Mouse (Mus musculus): Measurements from ENCODE around the gene Tiam1.

The Tiam1 gene

DNA sequence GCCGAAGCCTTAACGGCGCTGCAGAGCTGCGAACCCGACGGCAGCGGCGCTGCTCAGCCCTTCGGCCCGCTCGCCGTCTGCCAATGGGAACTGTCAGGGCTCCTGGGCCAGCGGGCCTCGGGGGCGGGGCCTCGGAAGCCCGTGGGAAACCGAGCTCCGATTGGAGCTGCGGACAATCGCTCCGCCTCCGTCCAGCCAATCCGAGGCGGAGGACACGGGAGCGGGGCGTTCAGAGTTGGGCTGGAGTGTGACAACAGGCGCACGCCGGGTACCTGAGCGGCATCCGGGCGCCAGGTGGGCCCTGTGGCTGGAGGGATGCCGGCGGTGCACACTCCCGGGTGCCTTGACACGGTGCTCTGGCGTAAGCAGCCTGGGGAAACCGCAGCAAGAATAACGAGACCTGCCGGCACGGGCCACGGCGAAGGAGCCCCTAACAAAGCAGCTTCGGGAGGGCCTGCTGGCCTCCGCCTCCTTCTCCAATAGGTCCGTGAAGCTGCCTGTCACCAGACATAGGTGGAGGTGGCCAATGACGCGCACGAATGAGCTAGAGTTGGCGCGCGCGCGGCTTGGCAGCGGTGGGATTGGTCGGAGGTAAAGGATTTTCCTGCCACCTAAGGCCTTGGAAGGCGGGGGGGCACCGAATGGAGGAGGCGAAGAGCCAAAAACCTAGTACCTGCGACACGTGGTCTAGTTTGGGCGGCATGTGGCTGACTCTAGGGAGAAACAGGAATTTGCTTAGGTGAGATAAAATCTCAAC is at the start of gene Tiam1:
Tiam1 (minus strand) TSS at position 10 of the 757 bp plus-strand sequence.
- peak; percentile 92 to 97 for DNase-seq (ENCODE audit: low spot score in 2 of 2)

DNA sequence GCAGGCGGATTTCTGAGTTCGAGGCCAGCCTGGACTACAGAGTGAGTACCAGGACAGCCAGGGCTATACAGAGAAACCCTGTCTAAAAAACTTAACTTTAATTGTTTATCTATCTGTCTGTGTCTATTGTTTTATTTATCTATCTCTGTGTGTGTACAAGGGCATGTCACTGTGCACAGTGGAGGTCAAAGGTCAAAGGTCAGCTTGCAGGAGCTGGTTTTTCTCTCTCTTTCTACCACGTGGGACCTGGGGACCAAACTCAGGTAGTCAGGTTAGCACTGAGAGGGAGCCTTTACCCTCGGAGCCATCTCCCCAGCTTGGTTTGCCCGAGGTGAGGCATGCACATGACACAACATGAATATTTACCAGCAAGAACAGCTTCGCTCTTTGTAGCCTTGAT is 47.7 kb upstream of the Tiam1 start:
- DNase-seq (ENCODE audit: low spot score in 2 of 2) = no peak

DNA sequence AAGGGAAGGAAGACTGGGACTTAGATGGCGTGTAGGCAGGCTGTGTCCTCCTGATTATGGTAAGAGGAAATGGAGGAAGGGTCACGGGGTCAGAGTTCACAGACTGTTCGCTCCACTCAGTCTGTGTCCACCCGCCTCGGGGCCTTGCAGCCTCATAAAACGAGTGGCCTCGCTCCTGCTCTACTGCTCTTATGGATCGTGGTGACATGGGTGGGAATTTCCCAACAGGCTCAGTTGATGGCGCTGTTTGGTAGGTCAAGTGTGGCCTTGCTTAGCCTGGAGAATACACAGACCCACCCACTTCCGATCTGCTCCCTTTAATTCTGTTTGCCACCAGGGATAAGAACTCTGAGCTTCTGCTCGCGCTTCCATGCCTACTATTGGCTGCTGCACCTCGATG is 43.9 kb upstream of the Tiam1 start:
- DNase-seq (ENCODE audit: low spot score in 2 of 2) = no peak

DNA sequence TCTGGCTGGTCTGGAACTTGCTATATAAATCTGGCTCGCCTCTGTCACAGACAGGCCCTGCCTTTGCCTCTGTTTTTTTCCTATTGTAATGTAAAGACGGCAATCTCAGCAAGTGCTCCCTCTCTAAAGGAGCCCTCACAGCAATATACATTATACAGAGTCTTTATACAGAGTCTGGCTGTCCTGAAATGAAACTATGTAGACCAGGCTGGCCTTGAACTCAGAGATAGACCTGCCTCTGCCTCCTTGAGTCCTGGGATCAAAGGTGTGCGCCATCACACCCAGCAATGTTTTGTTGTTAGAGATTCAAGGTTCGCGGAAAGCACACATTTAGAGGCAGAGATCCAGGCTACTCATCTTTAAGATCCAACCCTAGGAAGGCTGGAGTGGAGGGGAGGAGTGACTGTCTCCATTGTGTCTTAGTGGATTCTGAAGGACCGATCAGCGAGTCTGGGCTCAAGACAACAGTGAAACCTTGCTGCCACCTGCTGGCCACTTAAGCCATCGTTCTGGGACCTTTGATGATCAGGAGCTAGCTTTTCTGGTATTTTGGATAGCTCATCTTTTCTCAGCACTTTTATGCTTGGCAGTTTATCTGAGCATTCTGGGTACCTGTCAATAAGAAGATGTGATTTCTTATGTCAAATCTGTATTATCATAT is 42.5 kb upstream of the Tiam1 start:
- peak in 1 of 2 experiments; percentile 90 for DNase-seq (ENCODE audit: low spot score in 2 of 2)

DNA sequence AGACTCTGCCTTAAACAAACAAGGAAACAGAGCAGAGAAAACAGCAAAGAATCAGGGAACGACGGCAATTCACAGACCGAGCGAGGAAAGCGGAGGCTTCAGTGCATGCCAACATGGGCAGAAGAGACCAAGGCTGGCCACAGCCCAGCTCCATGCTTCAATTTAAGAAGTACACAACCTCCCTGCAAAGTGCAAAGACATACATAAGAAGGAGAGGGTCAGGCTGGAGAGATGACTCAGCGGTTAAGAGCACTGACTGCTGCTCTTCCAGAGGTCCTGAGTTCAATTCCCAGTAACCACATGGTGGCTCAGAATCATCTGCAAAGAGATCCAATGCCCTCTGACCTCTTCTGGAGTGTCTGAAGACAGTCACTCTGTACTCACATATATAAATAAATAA is 40.6 kb upstream of the Tiam1 start:
- no peak for DNase-seq (ENCODE audit: low spot score in 2 of 2)

DNA sequence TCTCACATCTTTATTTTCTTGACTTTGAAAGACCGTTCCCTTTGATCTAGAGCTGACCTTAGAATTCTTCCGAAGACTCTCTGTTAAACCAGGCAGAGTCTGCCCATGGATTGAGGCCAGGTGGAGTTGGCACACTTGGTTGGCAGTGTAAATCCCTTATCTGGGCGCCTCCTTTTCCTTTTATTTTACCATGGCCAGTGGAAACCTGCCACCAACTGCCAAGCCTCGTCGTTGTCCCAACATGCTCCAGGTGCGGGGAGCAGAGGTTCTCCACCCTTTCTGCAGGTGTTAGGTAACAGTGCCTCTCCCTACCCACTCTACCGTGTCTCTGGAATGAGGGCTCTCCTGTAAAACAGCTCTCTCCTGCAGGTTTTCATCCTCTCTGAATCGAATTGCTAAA is 38.1 kb upstream of the Tiam1 start:
- no peak for DNase-seq (ENCODE audit: low spot score in 2 of 2)

DNA sequence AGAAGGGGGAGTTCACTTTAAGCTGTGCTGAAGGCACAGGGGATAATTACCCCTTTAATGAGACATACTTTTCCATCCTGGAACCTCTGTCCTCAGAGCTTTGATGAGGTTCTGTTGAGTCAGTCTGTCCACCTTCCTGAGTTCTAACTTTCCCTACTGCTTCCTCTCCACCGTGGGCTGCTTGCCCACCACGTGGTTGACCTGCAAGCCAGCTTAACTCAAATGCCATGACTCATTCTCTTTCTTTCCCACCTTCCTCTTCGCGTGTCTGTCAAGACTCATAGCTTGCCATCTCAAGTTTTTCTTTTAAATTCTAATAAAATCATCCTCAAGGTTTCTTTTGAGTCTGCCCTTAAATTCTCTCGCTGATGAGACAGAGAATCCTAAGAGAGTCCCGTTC is 37.4 kb upstream of the Tiam1 start:
- no peak for DNase-seq (ENCODE audit: low spot score in 2 of 2)

DNA sequence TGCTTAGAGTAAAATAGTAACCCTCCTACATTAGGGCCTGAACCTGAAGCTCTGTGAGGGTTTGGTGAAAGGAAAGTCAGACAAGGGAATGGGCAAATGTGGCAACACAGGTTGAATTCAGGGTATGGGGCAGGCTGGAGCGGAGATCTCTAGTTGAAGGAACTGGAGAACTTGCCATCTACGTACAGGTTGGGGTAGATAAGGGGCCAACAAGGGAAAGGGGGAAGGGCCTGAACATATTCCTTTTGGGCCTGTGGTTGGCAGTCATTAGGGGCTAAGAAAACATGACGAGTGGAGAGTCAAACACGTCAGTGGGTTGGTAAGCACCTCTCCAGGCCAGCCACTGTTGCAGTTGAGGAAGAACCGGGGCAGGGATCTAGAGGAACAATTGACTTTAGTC is 36.3 kb upstream of the Tiam1 start:
- no peak for DNase-seq (ENCODE audit: low spot score in 2 of 2)

DNA sequence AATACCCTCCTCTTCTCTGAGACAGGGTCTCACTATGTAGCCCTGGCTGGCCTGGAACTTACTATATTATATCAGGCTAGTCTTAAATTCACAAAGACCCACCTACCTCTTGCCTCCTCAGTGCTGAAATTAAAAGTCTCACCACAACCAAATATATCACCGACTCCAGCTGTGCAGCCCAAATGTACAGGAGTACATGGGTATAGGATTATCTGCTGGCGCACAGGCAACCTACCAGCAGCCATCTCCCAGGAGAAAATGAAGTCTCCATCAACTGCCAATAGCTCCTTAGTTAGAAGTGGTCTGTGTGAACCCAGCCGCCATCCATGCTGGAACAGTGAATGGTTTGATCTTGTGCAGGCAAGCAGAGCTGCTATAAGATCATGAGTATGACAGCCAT is 34.8 kb upstream of the Tiam1 start:
- DNase-seq (ENCODE audit: low spot score in 2 of 2) = no peak

DNA sequence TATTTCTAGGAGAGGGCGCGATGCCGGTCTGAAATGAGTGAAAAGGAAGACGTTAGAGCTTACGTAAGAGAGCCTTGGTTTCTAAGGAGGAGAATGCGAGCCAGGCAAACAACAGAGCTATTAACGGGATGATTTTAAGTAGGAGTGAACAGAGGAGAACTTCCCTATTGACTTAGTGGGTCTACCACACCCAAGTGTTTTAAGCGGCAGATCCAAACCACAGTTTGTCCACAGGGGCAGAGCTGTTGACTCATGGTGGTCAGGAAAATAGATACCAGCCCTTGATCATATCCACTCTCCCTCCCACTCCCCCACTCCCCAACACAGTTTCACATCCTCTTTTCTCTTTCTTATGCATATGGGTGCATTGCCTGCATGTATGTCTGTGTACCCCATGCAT is 33.9 kb upstream of the Tiam1 start:
- DNase-seq (ENCODE audit: low spot score in 2 of 2) = no peak

DNA sequence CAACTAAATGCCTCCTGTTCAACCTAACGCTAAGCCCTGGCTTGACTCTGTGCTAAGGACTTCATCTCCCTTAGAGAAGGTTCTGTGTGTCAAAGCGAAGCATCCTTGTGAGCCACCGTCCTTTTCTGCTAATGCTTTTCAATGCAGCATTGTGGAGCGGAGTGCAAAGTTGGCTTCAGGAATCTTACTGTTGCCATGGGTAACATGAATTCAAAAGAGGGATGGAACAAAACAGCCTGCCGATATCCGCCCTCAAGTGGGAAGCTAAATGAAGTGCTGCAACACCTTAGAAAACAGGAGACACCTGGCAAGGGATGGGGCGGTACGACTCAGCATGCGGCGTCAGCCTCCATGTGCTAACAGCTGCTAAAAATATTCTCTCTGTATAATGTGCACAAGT is 32.9 kb upstream of the Tiam1 start:
- peak; percentile 75 to 78 for DNase-seq (ENCODE audit: low spot score in 2 of 2)

DNA sequence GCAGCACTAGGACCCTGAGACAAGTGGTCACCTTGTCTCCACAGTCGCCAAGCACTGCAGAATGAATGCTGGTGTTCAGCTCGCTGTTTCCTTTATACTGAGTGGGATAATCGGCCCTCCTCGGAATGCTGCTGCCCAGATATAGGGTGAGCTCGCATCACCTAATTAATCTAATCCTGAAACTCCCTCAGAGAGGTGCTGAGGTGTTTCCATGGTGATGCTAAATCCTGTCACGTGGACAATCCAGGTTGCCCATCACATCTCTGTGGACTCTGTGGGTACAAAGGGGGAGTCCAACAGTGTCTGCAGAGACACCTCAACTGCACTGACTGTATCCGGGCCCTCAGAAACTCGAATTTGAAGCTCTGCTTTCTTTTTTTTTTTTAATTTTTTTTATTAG is 27.8 kb upstream of the Tiam1 start:
- DNase-seq (ENCODE audit: low spot score in 2 of 2) = no peak

DNA sequence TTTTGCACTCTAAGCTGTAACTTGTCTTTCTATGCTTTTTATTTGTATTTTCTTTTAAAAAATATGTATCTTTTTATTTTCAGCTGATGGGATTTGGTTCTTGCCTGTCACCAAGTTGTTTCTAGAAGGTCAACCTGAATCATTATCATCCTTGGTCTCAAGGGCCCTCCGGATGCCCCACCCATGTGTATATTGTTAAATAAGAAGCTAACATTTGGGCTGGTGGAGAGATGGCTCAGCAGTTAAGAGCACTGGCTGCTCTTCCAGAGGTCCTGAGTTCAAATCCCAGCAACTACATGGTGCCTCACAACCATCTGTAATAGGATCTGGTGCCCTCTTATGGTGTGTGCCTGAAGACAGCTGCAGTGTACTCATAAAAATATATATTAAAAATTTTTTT is 27.1 kb upstream of the Tiam1 start:
- no peak for DNase-seq (ENCODE audit: low spot score in 2 of 2)

DNA sequence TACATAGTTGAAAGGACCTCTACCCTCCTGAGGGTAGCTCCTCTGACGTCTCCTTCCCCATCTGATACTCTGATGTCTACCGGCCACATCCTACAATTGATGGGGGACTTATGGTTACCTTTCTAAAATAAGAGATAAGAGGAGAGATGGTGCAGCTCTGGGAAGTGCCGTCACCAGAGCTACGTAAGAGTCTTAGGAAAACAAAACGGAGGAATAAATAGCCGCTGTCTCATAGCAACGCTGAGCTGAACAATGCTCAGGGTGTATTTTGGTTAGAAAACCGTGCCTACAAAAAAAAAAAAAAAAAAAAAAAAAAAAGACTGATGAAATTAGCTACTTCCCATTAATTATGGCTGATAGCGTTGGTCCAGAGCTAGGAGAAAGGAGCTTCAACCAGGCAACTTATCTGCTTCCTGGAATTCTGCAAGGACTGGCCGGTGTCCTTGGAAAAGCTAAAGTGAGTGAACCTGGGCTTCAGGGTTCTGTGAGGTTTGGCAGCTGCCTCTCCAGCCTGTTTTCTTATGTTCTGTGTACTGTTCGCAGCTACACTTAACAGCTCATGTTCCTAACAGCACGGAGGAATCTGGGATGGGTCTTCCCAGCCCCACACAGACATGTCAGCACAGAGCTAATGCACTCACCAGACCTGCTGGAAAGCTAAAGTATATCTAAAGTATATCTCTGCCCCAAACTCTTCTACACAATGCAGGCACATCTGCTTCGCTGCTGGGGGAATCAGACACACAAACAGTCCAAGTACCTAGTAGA is 26.5 kb upstream of the Tiam1 start:
- no peak for DNase-seq (ENCODE audit: low spot score in 2 of 2)

DNA sequence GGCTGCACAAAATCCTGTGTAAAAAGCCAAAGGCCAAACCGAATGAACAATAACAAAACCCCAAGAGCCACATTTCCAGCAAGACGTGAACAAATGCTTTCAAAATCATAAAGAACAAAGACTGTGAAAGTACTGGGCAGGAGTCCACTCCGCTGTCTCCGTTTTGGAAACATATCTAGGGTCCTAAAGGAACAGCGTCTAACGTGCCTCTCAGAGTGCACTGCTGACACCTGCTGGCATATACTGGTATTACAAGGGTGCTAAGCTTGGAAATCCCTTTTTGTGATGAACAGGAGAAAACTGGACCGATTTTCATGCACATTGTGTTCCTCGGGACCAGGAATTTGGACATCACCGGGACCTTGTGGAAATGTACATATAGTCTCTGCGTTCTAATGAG is 24.1 kb upstream of the Tiam1 start:
- peak in 1 of 2 experiments; percentile 83 for DNase-seq (ENCODE audit: low spot score in 2 of 2)

DNA sequence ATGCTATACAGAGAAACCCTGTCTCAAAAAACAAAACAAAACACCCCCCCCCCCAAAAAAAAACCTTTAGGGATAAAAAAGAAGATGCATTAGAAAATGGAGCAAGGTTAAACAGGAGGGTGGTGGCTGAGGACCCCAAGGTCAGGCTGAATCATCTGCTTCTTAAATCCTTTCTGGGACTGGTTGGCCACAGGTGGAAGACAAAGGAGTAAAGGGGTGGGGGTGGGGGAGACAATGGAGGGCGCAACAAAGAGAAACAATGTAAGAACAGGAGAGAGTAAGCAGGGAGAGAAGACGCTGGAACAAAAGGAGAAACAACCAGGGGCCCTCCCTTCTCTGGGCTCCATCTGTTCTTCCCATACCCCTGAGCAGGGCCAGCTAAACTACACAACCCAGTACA is 21.9 kb upstream of the Tiam1 start:
- DNase-seq (ENCODE audit: low spot score in 2 of 2) = no peak

DNA sequence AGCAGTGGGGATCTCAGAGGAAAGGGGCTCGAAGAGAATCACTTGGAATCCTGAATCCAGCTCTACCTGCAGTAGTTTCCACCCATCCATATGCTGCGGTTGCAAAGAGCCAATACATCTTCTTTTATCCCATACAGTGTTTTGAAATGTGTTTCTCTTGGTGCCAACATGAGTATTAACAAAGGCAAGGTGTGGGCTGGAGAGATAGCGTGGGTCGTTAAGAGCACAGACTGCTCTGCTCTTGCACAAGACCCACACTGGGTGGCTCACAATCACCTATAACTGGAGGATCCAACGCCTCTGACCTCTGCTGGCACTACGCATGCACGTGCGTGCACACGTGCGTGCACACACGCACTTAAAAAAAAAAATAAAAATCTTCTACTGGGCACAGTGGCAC is 21.4 kb upstream of the Tiam1 start:
- DNase-seq (ENCODE audit: low spot score in 2 of 2) = no peak

DNA sequence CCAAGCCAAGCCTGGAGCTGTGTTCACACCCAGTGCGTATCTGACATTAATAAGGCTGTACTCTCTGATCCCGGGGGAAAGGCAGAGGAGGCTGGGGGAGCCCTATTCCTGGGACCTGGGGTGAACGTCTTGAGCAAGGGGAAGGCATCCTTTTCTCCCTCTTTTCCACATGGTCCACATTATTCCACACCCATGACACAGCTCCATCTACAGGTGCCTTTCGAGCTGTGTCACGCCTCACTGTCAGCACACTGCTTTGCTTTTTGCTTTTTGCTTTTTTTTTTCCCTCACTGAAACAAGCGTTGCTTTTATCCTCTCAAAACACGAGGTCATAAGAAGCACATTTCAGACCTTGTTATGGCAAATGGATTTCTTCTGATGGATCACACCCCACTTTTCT is 11.5 kb upstream of the Tiam1 start:
- no peak for DNase-seq (ENCODE audit: low spot score in 2 of 2)

DNA sequence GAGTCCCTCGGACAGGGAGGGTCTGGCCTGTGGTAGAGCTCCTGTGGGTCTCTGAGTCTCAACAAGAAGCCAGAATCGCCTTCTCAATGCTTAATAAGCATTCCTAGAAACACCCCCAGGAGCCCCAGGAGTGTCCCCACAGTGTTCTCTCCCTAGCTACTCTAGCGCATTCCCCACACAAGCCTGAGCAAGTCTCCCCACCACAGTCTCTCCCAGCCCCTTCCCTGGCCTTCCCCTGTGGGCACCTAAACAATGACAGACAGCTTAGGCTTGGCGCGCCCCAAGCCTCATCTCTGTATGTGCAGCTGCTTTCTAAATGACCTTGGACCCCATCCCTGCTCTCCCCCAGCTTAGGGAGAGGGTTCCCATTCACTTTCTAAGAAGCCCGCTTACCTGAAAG is 7.3 kb upstream of the Tiam1 start:
- DNase-seq (ENCODE audit: low spot score in 2 of 2) = no peak

DNA sequence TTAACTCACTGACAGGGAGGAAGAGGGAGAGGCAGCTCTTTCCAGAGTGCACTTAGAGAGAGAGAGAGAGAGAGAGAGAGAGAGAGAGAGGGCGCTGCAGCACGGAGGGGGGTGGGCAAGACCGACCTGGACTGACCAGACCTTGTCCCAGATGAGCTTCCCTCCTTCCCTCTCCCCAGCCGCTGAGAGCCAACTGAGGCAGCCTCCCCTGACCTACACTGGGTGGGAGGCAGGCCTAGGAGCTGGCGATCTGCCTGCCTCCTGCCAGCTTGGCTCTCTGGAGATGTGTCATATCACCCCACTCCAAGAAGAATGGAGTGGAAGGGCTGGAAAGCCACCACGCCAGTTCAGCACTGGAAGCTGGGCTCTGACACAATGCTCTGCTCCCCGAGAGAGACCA is 6.6 kb upstream of the Tiam1 start:
- DNase-seq (ENCODE audit: low spot score in 2 of 2) = no peak

DNA sequence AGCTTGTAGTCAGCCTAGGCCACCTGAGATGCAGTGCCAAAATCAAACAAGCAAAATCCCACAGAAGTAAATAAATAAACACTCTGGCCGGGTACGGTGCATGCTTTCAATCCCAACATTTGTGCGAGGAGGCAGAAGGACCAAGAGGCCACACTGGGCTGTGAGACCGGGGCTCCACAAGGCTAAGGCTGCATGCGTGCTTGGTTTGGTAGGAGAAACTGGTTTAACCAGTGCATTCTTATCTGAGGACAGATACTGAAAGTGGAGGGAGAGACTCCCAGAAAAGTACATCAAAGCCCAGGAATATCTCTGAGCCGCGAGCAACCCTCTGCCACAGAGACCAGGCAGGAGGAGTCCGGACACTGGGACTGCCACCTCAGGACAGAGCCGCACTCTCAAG is 5.8 kb upstream of the Tiam1 start:
- no peak for DNase-seq (ENCODE audit: low spot score in 2 of 2)

DNA sequence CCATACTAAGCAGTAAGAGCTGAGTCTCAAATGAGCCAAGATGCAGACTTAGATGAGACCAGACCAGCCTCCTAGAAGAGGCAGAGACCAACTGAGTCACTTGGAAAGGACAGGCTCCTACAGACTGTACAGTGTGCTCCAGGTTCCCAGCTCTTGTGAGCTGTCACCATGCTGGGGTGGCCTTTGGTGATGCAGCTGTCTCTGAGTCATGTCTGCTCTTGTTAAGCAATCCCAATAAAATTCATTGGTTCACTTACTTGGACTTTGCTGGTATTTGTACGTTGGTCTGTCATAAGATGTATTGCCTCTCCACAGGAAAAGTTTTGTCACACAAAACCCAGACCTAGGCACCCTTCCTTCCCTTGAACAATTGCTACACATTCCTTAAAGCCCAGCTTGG is 1.7 kb upstream of the Tiam1 start:
- DNase-seq (ENCODE audit: low spot score in 2 of 2) = no peak

DNA sequence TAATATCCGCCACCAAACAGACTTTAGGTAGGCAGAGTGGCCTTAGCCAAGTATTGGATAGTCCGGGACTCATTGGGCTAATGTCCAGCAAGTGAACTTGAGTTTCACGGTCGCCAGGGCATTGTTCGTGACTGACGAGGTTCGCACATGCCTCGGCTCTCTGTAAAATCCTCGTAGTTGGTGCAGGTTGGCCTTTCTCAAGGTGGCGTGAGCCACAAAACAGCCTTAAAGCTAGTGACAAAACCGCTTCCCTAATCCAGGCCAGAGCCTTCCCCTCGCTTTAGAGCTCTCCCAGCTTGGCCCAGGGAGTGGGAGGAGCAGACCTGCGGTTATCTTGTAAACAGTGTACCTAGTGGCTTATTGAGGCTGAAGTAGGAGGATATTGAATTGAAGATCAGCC is 972 bp upstream of the Tiam1 start:
- DNase-seq (ENCODE audit: low spot score in 2 of 2) = no peak

All from left cerebral cortex, adult 9 months (tissue).